Mouse (Mus musculus) limb, embryonic 10.5 days (tissue): Measurements from ENCODE around the gene Dennd5b. TPM values are rescaled to one million over a fixed set of nuclear protein-coding genes. Genes with fewer than 3 reads are reported as not detected.
"Not testable (repeated sequence)": the region's sequence is repeated elsewhere in the genome, so short reads cannot be mapped to it uniquely, and the experiment has no call there.

Source experiments
- DNase-seq: peaks from one replicate; pipeline ENCODE4 v3.0.0-alpha.2; 2017; ENCODE audit warnings: low spot score
- H3K27ac ChIP-seq: fragments of 300-500 bp; sonication (generic); 2 replicates; pipeline ENCODE4 v1.5.1; 2016; ENCODE audit warnings: mild to moderate bottlenecking
- H3K27me3 ChIP-seq: fragments of 300-500 bp; sonication (generic); 2 replicates; pipeline ENCODE4 v1.6.1; 2016; ENCODE audit warnings: low read depth, mild to moderate bottlenecking; ENCODE audit not compliant: poor library complexity, severe bottlenecking
- H3K36me3 ChIP-seq: fragments of 300-500 bp; sonication (generic); 2 replicates; pipeline ENCODE4 v1.6.1; 2016; ENCODE audit warnings: mild to moderate bottlenecking, moderate library complexity
- H3K4me1 ChIP-seq: fragments of 300-500 bp; sonication (generic); 2 replicates; pipeline ENCODE4 v1.6.1; 2016
- H3K4me3 ChIP-seq: fragments of 300-500 bp; sonication (generic); 2 replicates; pipeline ENCODE4 v1.5.1; 2016; ENCODE audit warnings: mild to moderate bottlenecking, moderate library complexity
- H3K9me3 ChIP-seq: fragments of 300-500 bp; sonication (generic); replicated peaks from 2 replicates; pipeline ENCODE4 v1.6.1; 2016; ENCODE audit warnings: mild to moderate bottlenecking
- WGBS: fragments of 180-500 bp; shearing (Covaris S2); methylation state at CpG from one replicate; pipeline ENCODE4 v1.1.7; 2016; 5-methylcytosine and 5-hydroxymethylcytosine counted together
- polyA plus RNA-seq: library from polyadenylated mRNA; unstranded; fragments of >200 nt; fragmentation: Nextera tagmentation; extraction: Ambion mirVana; gene quantifications from 2 replicates; pipeline ENCODE4 v1.2.1, GENCODE M21; 2016

The Dennd5b gene
- polyA plus RNA-seq, 1 experiment from 2014 or later = 8.7 TPM

DNA sequence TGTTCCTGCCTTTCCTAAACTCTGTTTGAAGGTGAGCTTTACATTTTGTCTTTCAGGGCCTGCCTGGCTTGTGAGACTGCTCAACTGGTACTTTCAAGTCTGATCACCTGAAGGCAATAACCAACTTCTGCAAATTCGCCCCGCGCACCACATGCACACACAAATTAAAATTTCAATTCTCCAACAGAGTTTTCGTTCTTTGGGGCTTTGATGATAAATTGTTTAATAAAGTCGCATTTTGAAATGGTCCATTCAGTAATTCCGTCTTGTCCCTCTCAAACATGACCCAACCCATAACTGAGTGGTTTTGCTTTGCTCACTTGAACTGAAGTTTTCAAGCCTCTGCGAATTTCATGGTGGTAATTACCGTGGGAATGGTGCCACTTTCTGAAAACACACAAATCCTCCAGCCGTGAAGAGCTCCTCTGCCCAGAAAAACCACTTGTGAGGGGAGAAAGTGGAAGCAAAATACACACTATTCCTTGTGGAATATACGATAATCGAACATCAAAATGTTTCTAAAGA is 154.5 kb downstream of the Dennd5b start:
- Histone ChIP-seq H3K36me3 (peaks cover 14% of the 10 kb centered on the region), H3K9me3 (no peaks in the 10 kb centered on the region), H3K4me3 (peak overlapping the region; percentile 97), H3K4me1 (peaks cover 22% of the 10 kb centered on the region), H3K27me3 (no peaks in the 10 kb centered on the region), H3K27ac (peak overlapping the region; percentile 100)
- WGBS = 50% methylated on average over 11 of the region's 11 CpGs
- DNase-seq = peak; percentile 33

DNA sequence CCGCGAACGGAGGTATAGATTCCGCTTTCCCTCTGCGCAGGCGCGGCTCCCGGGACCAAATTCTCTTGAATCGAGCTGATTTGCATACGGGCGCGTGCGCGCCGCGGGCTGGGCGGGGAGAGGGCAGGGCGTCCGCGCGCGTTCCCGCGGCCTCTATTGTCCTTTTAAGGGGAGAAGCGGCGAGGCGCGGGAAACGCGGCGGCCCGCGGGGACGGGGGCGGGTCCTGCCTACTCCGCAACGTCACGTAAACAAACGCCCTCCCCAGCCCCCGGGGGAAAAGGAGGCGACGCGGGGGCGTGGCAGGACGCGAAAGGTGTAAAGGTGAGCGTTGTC is 155.1 kb downstream of the Dennd5b start, which contains the start of gene Sinhcaf:
Gene Sinhcaf, minus strand, starts transcription at position 59 of the 334 bp plus-strand sequence.
- Histone ChIP-seq H3K4me1 (peaks cover 28% of the 10 kb centered on the region), H3K9me3 (no peaks in the 10 kb centered on the region), H3K27ac (peak within 1 kb of the TSS; percentile 100), H3K4me3 (peak within 1 kb of the TSS; percentile 97), H3K27me3 (no peaks in the 10 kb centered on the region), H3K36me3 (peaks cover 20% of the 10 kb centered on the region)
- WGBS = under 1% methylated on average over 47 of the region's 47 CpGs
- peak; percentile 100 for DNase-seq

DNA sequence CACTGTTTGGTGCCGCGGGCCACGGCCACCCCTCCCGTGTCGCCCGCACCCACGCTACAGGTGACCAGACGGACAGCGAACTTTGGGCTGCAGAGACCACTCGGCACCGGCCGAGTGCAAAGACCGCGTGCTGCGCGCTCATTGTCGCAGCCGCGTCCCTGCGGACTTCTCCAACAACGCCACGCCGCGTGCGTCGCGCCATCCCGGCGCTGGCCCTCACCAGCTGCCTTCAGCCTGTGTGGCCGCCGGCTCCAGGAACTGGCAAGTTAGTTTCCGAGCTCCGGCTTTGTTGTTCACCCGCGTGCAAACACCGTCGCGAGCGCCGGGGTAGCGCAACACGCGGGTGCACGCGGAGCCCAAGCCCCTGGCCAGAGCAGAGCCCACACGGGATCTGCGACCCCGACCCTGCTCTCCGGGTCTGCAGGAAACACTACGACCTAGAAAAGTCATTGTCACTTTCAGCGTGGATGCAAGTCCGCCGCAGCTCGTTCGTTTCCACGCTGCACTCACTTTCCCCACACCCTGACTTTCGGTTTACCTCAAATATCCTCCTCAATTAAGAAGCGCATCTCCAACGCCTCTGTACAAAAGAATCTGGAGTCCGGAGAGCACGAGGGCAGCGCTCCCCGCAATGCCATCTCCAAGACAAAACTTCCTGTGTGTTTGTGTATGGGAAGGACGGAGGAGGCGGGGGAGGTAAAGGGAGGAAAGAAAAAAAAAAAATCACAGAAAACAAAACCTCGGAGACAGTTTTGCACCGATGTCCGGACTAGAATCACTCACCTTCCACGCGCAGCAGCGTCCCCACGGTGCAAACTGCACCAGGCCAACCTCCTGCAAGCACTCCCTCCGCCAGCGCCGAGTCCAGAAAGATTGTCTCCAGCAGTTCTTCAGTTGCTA is 155.7 kb downstream of the Dennd5b start:
- WGBS = 0% methylated on average over 75 of the region's 75 CpGs
- Histone ChIP-seq H3K9me3 (no peaks in the 10 kb centered on the region), H3K27ac (peak overlapping the region; percentile 100), H3K36me3 (peaks cover 20% of the 10 kb centered on the region), H3K4me3 (peak overlapping the region; percentile 97), H3K27me3 (no peaks in the 10 kb centered on the region), H3K4me1 (peaks cover 28% of the 10 kb centered on the region)
- DNase-seq = peak; percentile 77

DNA sequence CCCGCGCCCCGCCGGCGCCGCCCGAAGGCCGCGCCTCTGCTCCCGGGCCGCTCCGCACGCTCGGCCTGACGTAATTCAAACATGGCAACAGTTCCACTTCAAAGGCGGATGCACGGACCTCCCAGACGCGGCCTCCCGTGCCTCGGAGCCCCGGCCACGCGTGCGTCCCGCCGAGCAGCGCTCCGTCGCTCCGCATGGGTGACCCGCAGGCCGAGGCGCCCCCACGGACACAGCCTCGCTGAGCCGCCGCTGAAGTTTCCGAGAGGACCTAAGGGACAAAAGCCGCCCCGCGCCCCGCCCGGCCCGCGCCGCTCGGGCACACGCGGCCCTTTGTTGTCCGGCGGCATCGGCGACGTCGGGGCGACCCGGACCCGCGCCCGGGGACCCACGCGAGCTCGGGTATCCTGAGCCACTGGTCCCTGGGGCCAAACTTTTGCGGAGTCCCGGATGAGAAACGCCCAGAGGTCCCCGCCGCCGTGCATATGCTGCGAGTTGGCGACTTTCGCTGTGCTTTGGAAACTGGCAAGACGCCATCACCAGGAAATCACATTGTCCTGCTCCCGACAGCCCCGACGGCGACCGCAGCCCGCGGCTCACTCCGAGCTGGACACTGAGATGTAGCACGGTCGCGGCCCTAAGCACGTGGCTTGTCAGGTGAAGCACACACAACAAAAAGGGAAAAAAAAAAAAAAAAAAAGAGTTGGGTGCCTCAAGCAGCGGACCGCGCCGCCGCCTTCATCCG is 156.5 kb downstream of the Dennd5b start:
- H3K9me3 ChIP-seq = no peaks in the 10 kb centered on the region
- peak overlapping the region; percentile 100 for H3K27ac ChIP-seq
- H3K27me3 ChIP-seq = no peaks in the 10 kb centered on the region
- peaks cover 28% of the 10 kb centered on the region for H3K4me1 ChIP-seq
- peak overlapping the region; percentile 97 for H3K4me3 ChIP-seq
- under 1% methylated on average over 91 of the region's 92 CpGs for WGBS
- H3K36me3 ChIP-seq = peaks cover 25% of the 10 kb centered on the region
- DNase-seq = no peak

DNA sequence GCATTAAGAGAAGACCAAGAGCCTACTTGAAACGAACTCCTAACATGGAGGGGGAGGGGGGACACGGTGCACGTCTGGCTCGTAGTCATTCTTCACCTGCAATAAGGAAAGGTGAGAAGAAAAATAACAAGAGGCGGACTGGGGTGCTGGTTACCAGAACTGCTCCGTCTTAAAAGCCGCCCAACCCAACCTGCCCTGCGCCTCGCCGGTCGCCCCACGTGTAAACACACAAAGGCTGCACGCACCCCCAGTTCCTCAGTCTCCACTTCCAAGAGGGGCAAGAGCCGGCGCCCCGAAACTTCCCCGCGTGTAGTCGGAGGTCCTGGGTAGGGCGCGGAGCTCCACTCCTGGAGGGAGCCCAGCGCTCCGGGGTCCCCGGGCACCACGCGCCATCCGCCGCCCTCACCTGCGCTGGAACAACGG is 157.1 kb downstream of the Dennd5b start:
- peak; percentile 80 for DNase-seq

DNA sequence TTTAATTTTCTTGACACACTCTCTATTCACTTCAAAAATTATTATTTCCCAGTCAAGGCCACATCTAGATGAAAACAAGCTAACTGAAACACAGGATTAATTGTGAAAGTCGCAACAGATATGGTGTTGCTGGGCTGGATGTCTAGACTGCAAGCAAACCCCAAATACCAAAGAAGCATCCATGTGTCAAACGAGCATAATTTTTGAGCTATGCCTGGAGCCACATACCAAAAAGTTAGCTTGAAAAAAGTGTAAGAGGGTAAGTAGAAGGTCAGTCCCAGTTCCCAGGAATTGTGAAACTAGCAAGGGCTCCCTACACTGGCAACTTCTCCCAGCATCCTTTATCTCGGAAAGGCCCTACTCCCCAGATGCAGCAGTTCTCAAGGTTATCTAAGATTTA is 157.8 kb downstream of the Dennd5b start:
- Histone ChIP-seq H3K9me3 (no peaks in the 10 kb centered on the region), H3K4me3 (peak overlapping the region; percentile 97), H3K27ac (peak overlapping the region; percentile 100), H3K27me3 (no peaks in the 10 kb centered on the region), H3K4me1 (peaks cover 28% of the 10 kb centered on the region), H3K36me3 (peaks cover 37% of the 10 kb centered on the region)
- WGBS = 22% methylated on average over 3 of the region's 3 CpGs
- no peak for DNase-seq

More for the DNA sequence above, 157.1 kb downstream of the Dennd5b start:
- under 1% methylated on average over 30 of the region's 30 CpGs for WGBS
- Histone ChIP-seq H3K4me1 (peaks cover 28% of the 10 kb centered on the region), H3K4me3 (peak overlapping the region; percentile 97), H3K9me3 (no peaks in the 10 kb centered on the region), H3K27me3 (no peaks in the 10 kb centered on the region), H3K36me3 (peaks cover 31% of the 10 kb centered on the region), H3K27ac (peak overlapping the region; percentile 100)

DNA sequence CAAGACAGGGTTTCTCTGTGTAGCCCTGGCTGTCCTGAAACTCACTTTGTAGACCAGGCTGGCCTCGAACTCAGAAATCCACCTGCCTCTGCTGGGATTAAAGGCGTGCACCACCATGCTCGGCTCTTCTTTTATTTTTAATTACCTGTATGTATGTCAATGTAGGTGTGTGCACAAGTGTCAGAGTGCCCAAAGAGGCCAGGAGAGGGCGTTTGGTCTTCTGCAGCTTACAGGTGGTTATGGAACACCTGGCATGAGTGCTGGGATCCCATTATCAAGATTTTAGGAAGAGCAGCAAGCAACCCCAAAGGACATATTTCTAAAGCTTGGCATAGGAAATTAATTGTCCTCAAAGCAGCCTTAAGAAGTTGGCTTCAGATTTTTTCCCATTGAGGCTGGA is 159.1 kb downstream of the Dennd5b start:
- Histone ChIP-seq H3K4me1 (peaks cover 28% of the 10 kb centered on the region), H3K9me3 (no peaks in the 10 kb centered on the region), H3K27me3 (no peaks in the 10 kb centered on the region), H3K4me3 (no peak overlapping the region; the same call in 1 of the 2 replicates), H3K36me3 (peaks cover 50% of the 10 kb centered on the region), H3K27ac (no peak overlapping the region)
- 79% methylated on average over 4 of the region's 4 CpGs for WGBS
- DNase-seq = no peak

DNA sequence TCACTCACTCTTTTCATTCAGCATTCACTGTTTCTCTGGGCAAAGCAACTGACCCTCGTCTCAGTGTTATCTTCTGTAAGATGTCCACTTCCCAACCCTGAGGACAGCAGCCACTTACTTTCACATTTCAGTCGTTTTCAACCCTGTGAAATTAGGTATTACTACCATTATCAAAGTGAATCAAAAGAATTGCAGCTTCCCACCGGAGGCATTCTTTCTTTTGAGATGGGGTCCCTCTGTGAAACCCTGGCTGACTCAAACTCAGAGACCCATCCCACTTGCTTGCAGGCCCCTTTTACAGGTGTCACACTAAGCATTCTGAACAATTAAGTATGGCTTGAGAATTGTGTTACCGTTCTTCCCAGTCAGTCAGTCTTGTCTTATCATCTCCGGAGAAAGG is 159.6 kb downstream of the Dennd5b start:
- no peaks in the 10 kb centered on the region for H3K9me3 ChIP-seq
- H3K27me3 ChIP-seq = no peaks in the 10 kb centered on the region
- H3K36me3 ChIP-seq = peaks cover 51% of the 10 kb centered on the region
- peaks cover 24% of the 10 kb centered on the region for H3K4me1 ChIP-seq
- 74% methylated on average over 5 of the region's 5 CpGs for WGBS
- no peak overlapping the region for H3K27ac ChIP-seq
- DNase-seq = no peak
- no peak overlapping the region for H3K4me3 ChIP-seq

DNA sequence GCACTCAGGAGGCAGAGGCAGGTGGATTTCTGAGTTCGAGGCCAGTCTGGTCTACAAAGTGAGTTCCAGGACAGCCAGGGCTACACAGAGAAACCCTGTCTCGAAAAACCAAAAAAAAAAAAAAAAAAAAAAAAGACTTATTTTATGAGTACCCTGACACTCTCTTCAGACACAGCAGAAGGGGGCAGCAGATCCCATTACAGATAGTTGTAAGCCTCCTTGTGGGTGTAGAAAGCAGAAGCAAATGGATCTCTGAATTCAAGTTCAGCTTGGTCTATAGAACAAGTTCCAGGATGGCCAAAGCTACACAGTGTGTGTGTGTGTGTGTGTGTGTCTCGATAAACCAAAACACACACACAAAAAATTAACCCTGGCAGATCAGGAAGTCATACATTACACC is 161.1 kb downstream of the Dennd5b start:
- H3K9me3 ChIP-seq, H3K27me3 ChIP-seq: not testable (repeated sequence)
- peaks cover 63% of the 10 kb centered on the region for H3K36me3 ChIP-seq

More for the DNA sequence above, 161.1 kb downstream of the Dennd5b start:
- H3K4me3 ChIP-seq, DNase-seq, H3K27ac ChIP-seq: not testable (repeated sequence)
- WGBS = 100% methylated on average over 2 of the region's 3 CpGs
- H3K4me1 ChIP-seq = peaks cover 22% of the 10 kb centered on the region

Other genes starting within 250 kb of the Dennd5b start
- 15.9 and 18.2 TPM in 2 replicates for gene Caprin2, start 205.4 kb downstream of the Dennd5b start, polyA plus RNA-seq
- 270 and 301 TPM in 2 replicates for gene Sinhcaf, start 155.2 kb downstream of the Dennd5b start, polyA plus RNA-seq
- not detected in 2 replicates for gene Gm10203, start 28.5 kb upstream of the Dennd5b start, polyA plus RNA-seq
- 14.4 and 15.8 TPM in 2 replicates for gene Etfbkmt, start 38.2 kb upstream of the Dennd5b start, polyA plus RNA-seq
- 39.5 and 44.0 TPM in 2 replicates for gene Amn1, start 87.0 kb upstream of the Dennd5b start, polyA plus RNA-seq
- gene Resf1, start 207.7 kb upstream of the Dennd5b start, polyA plus RNA-seq = 51.8 and 61.6 TPM in 2 replicates